Mouse (Mus musculus): ENCODE measurements at regions not wholly inside any gene's neighbourhood (a gene's known extent, or its start where the extent isn't known, plus 50 kb on each side); places are given as distances from the start of the nearest gene placed in this dataset.

- Histone ChIP-seq H3K36me3 (replicated peaks) (no peaks in the 10 kb centered on the region), H3K9me3 (no peaks in the 10 kb centered on the region), H3K4me3 (replicated peaks) (no peak overlapping the region), H3K27ac (no peak overlapping the region), H3K27me3 (no peaks in the 10 kb centered on the region), H3K9ac (no peak overlapping the region), H3K4me1 (no peaks in the 10 kb centered on the region), H3K4me2 (no peak overlapping the region)
- 83% methylated on average over 4 of the region's 4 CpGs for WGBS
- no peak for ATAC-seq (ENCODE audit: low FRiP score)
Observed at GRCm38 (mm10) chr1:164689311-164689710, 107.1 kb upstream of the Dpt start.

GRCm38 (mm10) chr1:164684437-164684836 lies 112.0 kb upstream of the Dpt start:
- Histone ChIP-seq H3K27me3 (no peaks in the 10 kb centered on the region), H3K9ac (no peak overlapping the region), H3K36me3 (replicated peaks) (no peaks in the 10 kb centered on the region), H3K27ac (no peak overlapping the region), H3K4me1 (no peaks in the 10 kb centered on the region), H3K4me3 (replicated peaks) (no peak overlapping the region), H3K4me2 (no peak overlapping the region), H3K9me3 (no peaks in the 10 kb centered on the region)
- ATAC-seq (ENCODE audit: low FRiP score): no peak
- 64% methylated on average over 2 of the region's 2 CpGs for whole genome bisulfite sequencing

- H3K27me3 ChIP-seq: no peaks in the 10 kb centered on the region
- H3K9ac ChIP-seq: no peak overlapping the region
- no peaks in the 10 kb centered on the region for H3K9me3 ChIP-seq
- WGBS: 94% methylated on average over 3 of the region's 3 CpGs
- ATAC-seq (ENCODE audit: low FRiP score): no peak
- H3K4me3 ChIP-seq (replicated peaks): no peak overlapping the region
- H3K36me3 ChIP-seq (replicated peaks): no peaks in the 10 kb centered on the region
- H3K27ac ChIP-seq: no peak overlapping the region
- H3K4me2 ChIP-seq: no peak overlapping the region
- H3K4me1 ChIP-seq: no peaks in the 10 kb centered on the region
Observed at GRCm38 (mm10) chr1:164683788-164684187, 112.7 kb upstream of the Dpt start.

- no peak for ATAC-seq (ENCODE audit: low FRiP score)
- Histone ChIP-seq H3K4me1 (no peaks in the 10 kb centered on the region), H3K9ac (no peak overlapping the region), H3K9me3 (no peaks in the 10 kb centered on the region), H3K4me3 (replicated peaks) (no peak overlapping the region), H3K27me3 (no peaks in the 10 kb centered on the region), H3K27ac (no peak overlapping the region), H3K4me2 (no peak overlapping the region), H3K36me3 (replicated peaks) (no peaks in the 10 kb centered on the region)
- WGBS: 81% methylated on average over 5 of the region's 5 CpGs
Observed at GRCm38 (mm10) chr1:164682867-164683599, 113.4 kb upstream of the Dpt start.

- Histone ChIP-seq H3K36me3 (replicated peaks) (no peaks in the 10 kb centered on the region), H3K9me3 (no peaks in the 10 kb centered on the region), H3K4me3 (replicated peaks) (no peak overlapping the region), H3K27me3 (no peaks in the 10 kb centered on the region), H3K9ac (no peak overlapping the region), H3K4me2 (no peak overlapping the region), H3K27ac (no peak overlapping the region), H3K4me1 (no peaks in the 10 kb centered on the region)
- no peak for ATAC-seq (ENCODE audit: low FRiP score)
- WGBS: 91% methylated on average over 6 of the region's 6 CpGs
Observed at GRCm38 (mm10) chr1:164682426-164682825, 114.0 kb upstream of the Dpt start.

GRCm38 (mm10) chr1:164681582-164681981 lies 114.9 kb upstream of the Dpt start:
- no peaks in the 10 kb centered on the region for H3K4me1 ChIP-seq
- no peaks in the 10 kb centered on the region for H3K27me3 ChIP-seq
- no peak overlapping the region for H3K4me2 ChIP-seq
- no peak overlapping the region for H3K27ac ChIP-seq
- no peak for ATAC-seq (ENCODE audit: low FRiP score)
- H3K9ac ChIP-seq: no peak overlapping the region
- WGBS: 75% methylated on average over 5 of the region's 5 CpGs
- no peak overlapping the region for H3K4me3 ChIP-seq (replicated peaks)
- no peaks in the 10 kb centered on the region for H3K36me3 ChIP-seq (replicated peaks)
- H3K9me3 ChIP-seq: no peaks in the 10 kb centered on the region

- 72% methylated on average over 3 of the region's 3 CpGs for WGBS
- H3K4me3 ChIP-seq (replicated peaks): no peak overlapping the region
- no peaks in the 10 kb centered on the region for H3K36me3 ChIP-seq (replicated peaks)
- no peaks in the 10 kb centered on the region for H3K9me3 ChIP-seq
- ATAC-seq (ENCODE audit: low FRiP score): no peak
- no peak overlapping the region for H3K9ac ChIP-seq
- H3K4me2 ChIP-seq: no peak overlapping the region
- no peaks in the 10 kb centered on the region for H3K27me3 ChIP-seq
- no peak overlapping the region for H3K27ac ChIP-seq
- no peaks in the 10 kb centered on the region for H3K4me1 ChIP-seq
Observed at GRCm38 (mm10) chr1:164678303-164678702, 118.1 kb upstream of the Dpt start.

- no peak overlapping the region for H3K4me2 ChIP-seq
- WGBS: 80% methylated on average over 1 of the region's 1 CpGs
- ATAC-seq (ENCODE audit: low FRiP score): no peak
- no peak overlapping the region for H3K27ac ChIP-seq
- H3K27me3 ChIP-seq: no peaks in the 10 kb centered on the region
- H3K9me3 ChIP-seq: no peaks in the 10 kb centered on the region
- no peak overlapping the region for H3K4me3 ChIP-seq (replicated peaks)
- H3K4me1 ChIP-seq: no peaks in the 10 kb centered on the region
- no peaks in the 10 kb centered on the region for H3K36me3 ChIP-seq (replicated peaks)
- no peak overlapping the region for H3K9ac ChIP-seq
Observed at GRCm38 (mm10) chr1:164652244-164652643, 144.2 kb upstream of the Dpt start.

- Histone ChIP-seq H3K27me3 (no peaks in the 10 kb centered on the region), H3K36me3 (replicated peaks) (no peaks in the 10 kb centered on the region), H3K9me3 (no peaks in the 10 kb centered on the region), H3K27ac (no peak overlapping the region), H3K4me1 (no peaks in the 10 kb centered on the region), H3K9ac (no peak overlapping the region), H3K4me2 (no peak overlapping the region), H3K4me3 (replicated peaks) (no peak overlapping the region)
- no peak for ATAC-seq (ENCODE audit: low FRiP score)
- 88% methylated on average over 7 of the region's 7 CpGs for WGBS
Observed at GRCm38 (mm10) chr1:164637901-164638462, 158.5 kb upstream of the Dpt start.

- H3K9me3 ChIP-seq: no peaks in the 10 kb centered on the region
- H3K4me3 ChIP-seq (replicated peaks): no peak overlapping the region
- no peak overlapping the region for H3K27ac ChIP-seq
- no peaks in the 10 kb centered on the region for H3K27me3 ChIP-seq
- no peak overlapping the region for H3K9ac ChIP-seq
- no peaks in the 10 kb centered on the region for H3K4me1 ChIP-seq
- H3K36me3 ChIP-seq (replicated peaks): no peaks in the 10 kb centered on the region
- no peak overlapping the region for H3K4me2 ChIP-seq
- 83% methylated on average over 6 of the region's 6 CpGs for WGBS
- no peak for ATAC-seq (ENCODE audit: low FRiP score)
Observed at GRCm38 (mm10) chr1:164631679-164632078, 164.8 kb upstream of the Dpt start.

GRCm38 (mm10) chr1:164628840-164629239 lies 167.6 kb upstream of the Dpt start:
- ATAC-seq (ENCODE audit: low FRiP score): no peak
- no peak overlapping the region for H3K4me3 ChIP-seq (replicated peaks)

GRCm38 (mm10) chr1:164622946-164623345 lies 164.8 kb upstream of the Atp1b1 start:
- 93% methylated on average over 4 of the region's 4 CpGs for WGBS
- H3K4me2 ChIP-seq: no peak overlapping the region
- H3K27me3 ChIP-seq: no peaks in the 10 kb centered on the region
- H3K27ac ChIP-seq: no peak overlapping the region
- no peak overlapping the region for H3K4me3 ChIP-seq (replicated peaks)
- H3K9me3 ChIP-seq: no peaks in the 10 kb centered on the region
- H3K36me3 ChIP-seq (replicated peaks): no peaks in the 10 kb centered on the region
- H3K4me1 ChIP-seq: no peaks in the 10 kb centered on the region
- ATAC-seq (ENCODE audit: low FRiP score): no peak
- no peak overlapping the region for H3K9ac ChIP-seq

More at GRCm38 (mm10) chr1:164628840-164629239, 167.6 kb upstream of the Dpt start:
- H3K27ac ChIP-seq: no peak overlapping the region
- H3K9ac ChIP-seq: no peak overlapping the region
- H3K9me3 ChIP-seq: no peaks in the 10 kb centered on the region
- 91% methylated on average over 8 of the region's 8 CpGs for WGBS
- no peaks in the 10 kb centered on the region for H3K36me3 ChIP-seq (replicated peaks)
- no peaks in the 10 kb centered on the region for H3K27me3 ChIP-seq
- no peak overlapping the region for H3K4me2 ChIP-seq
- H3K4me1 ChIP-seq: no peaks in the 10 kb centered on the region

GRCm38 (mm10) chr1:164622417-164622816 lies 164.3 kb upstream of the Atp1b1 start:
- Histone ChIP-seq H3K9ac (no peak overlapping the region), H3K27me3 (no peaks in the 10 kb centered on the region), H3K36me3 (replicated peaks) (no peaks in the 10 kb centered on the region), H3K9me3 (no peaks in the 10 kb centered on the region), H3K27ac (no peak overlapping the region), H3K4me1 (no peaks in the 10 kb centered on the region), H3K4me3 (replicated peaks) (no peak overlapping the region), H3K4me2 (no peak overlapping the region)
- WGBS: 91% methylated on average over 3 of the region's 3 CpGs
- no peak for ATAC-seq (ENCODE audit: low FRiP score)
